Mouse (Mus musculus): ENCODE data around the gene Ppme1. TPM values are rescaled to one million over a fixed set of nuclear protein-coding genes. Genes with fewer than 3 reads are reported as not detected.

The Ppme1 gene
- total RNA-seq, 1 experiment from 2014 or later = 29.5 TPM

DNA sequence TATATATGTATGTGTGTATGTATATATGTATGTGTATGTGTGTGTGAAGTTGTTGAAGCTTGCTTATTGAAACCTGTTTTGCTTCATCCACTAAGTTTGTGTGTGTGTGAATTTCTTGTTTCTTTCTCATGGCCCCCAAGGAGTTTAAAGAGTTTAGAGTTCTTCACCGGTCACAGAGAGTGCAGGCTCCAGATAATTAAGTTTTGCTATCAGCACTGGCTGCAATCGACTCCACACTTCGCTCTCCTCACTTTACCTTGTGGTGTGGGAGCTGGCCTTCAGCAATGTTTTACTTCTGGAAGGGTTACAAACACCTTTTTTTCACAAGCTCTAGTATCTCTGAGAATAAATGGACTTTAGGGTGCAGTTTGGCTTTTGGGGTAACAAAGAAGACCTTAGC is 40.8 kb downstream of the Ppme1 start:
- no peak for ATAC-seq (replicated peaks; ENCODE audit: low read depth, poor library complexity, severe bottlenecking)

DNA sequence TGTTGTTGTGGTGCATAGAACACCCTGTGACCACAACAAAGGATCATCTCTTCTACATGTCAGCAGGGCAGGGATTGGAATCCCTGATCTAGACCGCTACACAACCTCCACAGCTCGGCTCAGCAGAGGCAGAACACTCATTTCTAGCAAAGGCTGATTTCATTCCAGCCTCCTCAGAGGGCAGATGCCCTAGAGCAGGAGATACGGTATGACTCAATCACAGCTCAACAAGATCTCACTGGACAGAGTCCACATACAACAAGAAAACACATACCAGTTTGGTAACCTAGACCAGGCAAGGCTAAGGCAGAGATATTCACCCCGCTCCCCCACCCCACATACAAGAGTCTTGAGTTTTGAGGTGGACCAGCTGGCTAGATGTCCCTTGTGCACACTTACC is 43.5 kb downstream of the Ppme1 start:
- no peak for ATAC-seq (replicated peaks; ENCODE audit: low read depth, poor library complexity, severe bottlenecking)

- ATAC-seq (replicated peaks; ENCODE audit: low read depth, poor library complexity, severe bottlenecking) = no peak
Observed at GRCm38 (mm10) chr7:100327514-100327913, 44.6 kb downstream of the Ppme1 start.

DNA sequence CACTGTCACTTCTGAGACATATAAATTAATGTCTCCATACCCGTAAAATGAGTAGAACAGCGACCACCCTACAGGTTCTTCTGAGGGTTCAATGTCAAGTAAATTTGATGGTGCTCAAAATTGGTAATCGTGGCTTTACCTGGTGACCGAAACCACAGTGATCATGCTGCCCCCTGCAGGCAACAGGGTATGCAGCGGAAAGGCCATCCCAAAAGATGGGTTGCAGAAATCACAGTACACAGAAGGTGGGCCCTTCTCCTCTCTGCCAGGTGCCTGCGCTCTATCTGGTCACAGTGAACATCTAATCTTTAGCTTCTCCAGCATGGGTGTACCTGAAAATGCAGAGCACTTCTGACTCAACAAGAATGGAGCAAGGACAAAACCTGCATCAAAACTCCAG is 46.6 kb downstream of the Ppme1 start:
- ATAC-seq (replicated peaks; ENCODE audit: low read depth, poor library complexity, severe bottlenecking) = no peak; the same call in 1 of the 2 replicates

DNA sequence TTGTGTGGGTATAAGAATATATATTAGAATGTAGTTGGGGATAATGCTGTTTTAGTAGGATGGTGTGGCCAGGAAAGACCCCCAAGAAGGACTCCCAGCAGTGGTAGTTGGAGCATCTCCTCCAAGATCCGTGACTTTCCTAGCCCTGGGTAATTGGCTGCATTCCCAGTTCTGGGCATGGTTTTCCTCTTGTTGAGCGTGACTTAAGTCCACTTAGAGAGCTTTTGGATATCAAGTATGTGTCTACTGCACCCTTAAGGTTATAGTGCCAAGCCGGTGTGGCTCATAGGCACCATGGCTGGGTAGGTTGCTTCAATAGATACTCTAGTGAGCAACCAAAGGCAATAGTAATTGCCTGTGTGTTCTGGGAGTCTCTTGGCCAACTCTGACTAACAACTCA is 48.4 kb downstream of the Ppme1 start:
- ATAC-seq (replicated peaks; ENCODE audit: low read depth, poor library complexity, severe bottlenecking) = no peak

GRCm38 (mm10) chr7:100317534-100317933 is 54.6 kb downstream of the Ppme1 start:
- no peak for ATAC-seq (replicated peaks; ENCODE audit: low read depth, poor library complexity, severe bottlenecking)

DNA sequence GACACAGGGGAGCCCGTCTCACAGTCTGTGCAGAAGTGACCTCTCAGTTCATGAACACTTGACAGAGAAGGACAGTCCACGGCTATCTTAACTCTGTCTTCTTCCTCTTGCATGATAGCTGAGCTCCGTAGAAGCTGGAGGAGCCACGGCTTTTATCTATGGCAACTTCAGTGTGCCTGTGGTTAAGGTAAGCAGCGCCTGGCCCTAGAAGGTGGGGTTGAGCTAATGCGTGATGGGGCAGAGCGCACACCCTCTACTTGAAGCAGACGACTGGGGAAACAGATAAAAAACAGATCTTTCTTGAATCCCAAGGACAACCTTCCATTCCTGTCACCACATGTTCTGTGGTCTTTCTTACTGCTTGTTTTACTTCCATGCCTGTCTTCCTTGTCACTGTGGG is 55.2 kb downstream of the Ppme1 start:
- peak; percentile 52; the same call in 1 of the 2 replicates for ATAC-seq (replicated peaks; ENCODE audit: low read depth, poor library complexity, severe bottlenecking)

- no peak for ATAC-seq (replicated peaks; ENCODE audit: low read depth, poor library complexity, severe bottlenecking)
Observed at GRCm38 (mm10) chr7:100312716-100313115, 59.4 kb downstream of the Ppme1 start.

GRCm38 (mm10) chr7:100310290-100310689 is 61.8 kb downstream of the Ppme1 start:
- ATAC-seq (replicated peaks; ENCODE audit: low read depth, poor library complexity, severe bottlenecking) = no peak

GRCm38 (mm10) chr7:100309679-100310078 is 62.4 kb downstream of the Ppme1 start:
- ATAC-seq (replicated peaks; ENCODE audit: low read depth, poor library complexity, severe bottlenecking) = no peak

- ATAC-seq (replicated peaks; ENCODE audit: low read depth, poor library complexity, severe bottlenecking) = no peak
Observed at GRCm38 (mm10) chr7:100309216-100309615, 62.9 kb downstream of the Ppme1 start.

- ATAC-seq (replicated peaks; ENCODE audit: low read depth, poor library complexity, severe bottlenecking) = no peak
Observed at GRCm38 (mm10) chr7:100307872-100308653, 64.0 kb downstream of the Ppme1 start.

DNA sequence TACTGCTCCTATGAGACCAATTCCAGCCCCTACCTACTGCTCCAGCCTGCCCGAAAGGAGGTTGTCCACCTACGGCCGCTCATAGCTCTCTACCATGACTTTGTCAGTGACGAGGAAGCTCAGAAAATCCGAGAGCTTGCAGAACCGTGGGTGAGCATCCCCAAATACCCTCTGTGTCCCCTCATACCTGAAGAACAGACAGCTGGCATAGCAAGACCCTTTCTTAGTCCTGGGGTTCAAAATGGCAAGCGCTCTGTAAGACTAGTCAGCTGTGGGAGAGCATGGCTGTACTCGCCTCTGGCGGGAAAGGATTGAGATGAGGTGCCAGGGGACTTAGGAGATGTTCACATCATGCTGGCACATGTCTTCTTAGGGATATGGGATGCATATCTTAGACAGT is 66.2 kb downstream of the Ppme1 start:
- no peak for ATAC-seq (replicated peaks; ENCODE audit: low read depth, poor library complexity, severe bottlenecking)

DNA sequence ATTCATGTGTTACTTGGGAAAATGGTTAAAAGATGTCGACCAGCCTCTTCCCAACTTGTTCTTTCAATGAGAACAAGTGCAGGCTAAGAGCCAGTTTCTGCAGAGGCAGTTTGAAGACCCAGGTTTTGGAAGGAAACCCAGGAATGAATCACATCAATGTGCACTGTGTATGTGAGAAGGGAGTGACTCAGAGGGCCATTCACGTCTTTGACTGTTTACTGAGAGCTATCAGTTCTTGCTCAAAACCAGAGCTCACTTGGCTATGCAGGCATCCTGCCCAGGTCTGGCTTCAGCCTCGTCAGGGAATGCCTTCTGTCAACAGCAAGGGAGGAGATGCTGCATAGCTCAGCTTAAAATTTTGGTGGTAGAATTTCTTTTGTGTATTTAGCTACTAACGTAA is 69.8 kb downstream of the Ppme1 start:
- ATAC-seq (replicated peaks; ENCODE audit: low read depth, poor library complexity, severe bottlenecking) = no peak

GRCm38 (mm10) chr7:100301390-100301789 is 70.7 kb downstream of the Ppme1 start:
- no peak for ATAC-seq (replicated peaks; ENCODE audit: low read depth, poor library complexity, severe bottlenecking)

GRCm38 (mm10) chr7:100298861-100299510 is 73.1 kb downstream of the Ppme1 start:
- ATAC-seq (replicated peaks; ENCODE audit: low read depth, poor library complexity, severe bottlenecking) = no peak

- no peak for ATAC-seq (replicated peaks; ENCODE audit: low read depth, poor library complexity, severe bottlenecking)
Observed at GRCm38 (mm10) chr7:100296699-100297098, 75.4 kb downstream of the Ppme1 start.

GRCm38 (mm10) chr7:100295745-100296144 is 76.4 kb downstream of the Ppme1 start:
- ATAC-seq (replicated peaks; ENCODE audit: low read depth, poor library complexity, severe bottlenecking) = no peak

DNA sequence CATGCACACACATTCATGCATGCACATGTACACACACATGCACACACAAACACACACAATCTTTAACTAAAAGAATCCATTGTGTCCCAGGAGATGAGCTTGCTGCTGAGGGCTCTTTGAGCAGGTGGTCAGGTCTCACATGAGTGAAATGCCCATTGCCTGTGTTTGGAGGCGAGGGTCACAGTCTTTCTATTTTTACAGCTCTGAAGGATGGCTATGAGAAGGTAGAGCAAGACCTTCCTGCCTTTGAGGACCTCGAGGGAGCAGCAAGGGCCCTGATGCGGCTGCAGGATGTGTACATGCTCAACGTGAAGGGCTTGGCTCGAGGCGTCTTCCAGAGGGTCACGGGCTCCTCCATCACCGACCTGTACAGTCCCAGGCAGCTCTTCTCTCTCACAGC is 78.6 kb downstream of the Ppme1 start:
- ATAC-seq (replicated peaks; ENCODE audit: low read depth, poor library complexity, severe bottlenecking) = no peak

DNA sequence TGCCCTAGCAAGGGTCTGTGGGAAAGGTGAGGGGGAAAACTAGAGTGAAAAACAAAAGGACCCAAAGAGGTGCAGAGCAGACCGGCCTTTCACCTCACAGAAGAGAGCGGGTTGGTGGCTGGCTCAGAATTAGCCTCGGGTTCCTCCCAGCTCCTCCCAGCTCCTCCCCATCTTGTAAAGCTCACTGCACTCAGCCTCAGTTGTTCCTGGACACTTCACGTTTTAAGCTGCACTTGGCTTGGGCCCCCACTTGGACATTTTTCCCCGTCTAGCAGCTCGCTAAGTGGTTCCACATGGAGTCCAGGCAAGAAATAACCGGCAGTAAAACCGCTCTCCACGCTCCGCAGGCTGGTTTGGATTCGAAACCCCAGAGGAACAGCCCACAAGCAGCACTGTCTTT is 83.5 kb downstream of the Ppme1 start:
- ATAC-seq (replicated peaks; ENCODE audit: low read depth, poor library complexity, severe bottlenecking) = no peak

- ATAC-seq (replicated peaks; ENCODE audit: low read depth, poor library complexity, severe bottlenecking) = no peak
Observed at GRCm38 (mm10) chr7:100287748-100288578, 84.1 kb downstream of the Ppme1 start.
